ENCODE assay signal across 8 mouse cellular contexts in the genomic region with DNA sequence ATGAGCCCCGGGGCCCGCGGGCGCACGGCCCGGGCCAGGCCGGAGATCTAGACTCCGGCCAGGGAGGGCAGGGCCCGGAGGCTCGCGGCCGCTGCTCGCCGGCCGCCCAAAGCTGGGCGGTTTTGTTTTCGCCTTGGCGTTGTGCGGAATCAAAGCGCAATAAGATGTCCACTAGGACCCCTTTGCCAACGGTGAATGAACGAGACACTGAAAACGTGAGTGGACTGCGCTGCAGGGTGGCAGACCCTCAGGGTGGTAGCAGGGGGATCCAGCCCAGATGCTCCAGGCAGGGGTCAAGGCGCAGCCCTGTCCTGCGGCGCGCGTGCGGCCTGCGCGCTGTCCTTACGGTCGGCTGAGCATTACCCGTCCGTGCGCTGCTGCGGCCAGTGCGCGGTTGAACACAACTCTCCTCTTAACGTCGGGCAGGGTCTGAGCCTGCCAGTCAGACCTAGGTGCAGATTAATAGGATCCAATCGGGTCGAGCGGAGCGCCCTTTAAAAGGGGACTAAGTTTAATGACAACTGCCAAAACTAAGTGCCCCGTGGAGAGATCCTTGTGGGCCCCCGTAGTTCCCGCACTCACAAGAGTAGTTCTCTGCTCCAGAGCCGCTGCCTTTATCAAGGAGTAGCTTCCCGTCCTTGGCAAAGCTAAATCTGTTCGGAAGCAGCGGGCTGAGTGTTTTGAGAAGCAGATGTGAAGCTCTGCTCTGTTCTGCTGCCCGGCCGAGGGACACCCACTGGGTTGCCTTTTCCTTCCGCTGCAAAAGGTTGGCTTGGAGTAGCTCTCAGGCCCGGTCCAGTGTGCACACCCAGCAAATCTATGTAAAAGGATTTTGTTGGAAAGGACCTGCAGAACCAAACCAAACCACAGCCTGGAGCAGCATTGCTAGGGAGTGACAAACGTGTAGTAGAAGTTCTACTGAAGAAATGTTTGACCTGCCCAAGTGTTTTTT. TPM values are rescaled to one million over a fixed set of nuclear protein-coding genes. Genes with fewer than 3 reads are reported as not detected.
DNase-seq lines count a peak whose midpoint lies in the region; ATAC-seq and TF ChIP-seq lines count a peak whose summit lies in the region.

No protein-coding gene starts in this region.

- no peaks in the 10 kb centered on the region for H3K27me3 ChIP-seq in hindbrain, embryonic 15.5 days
- no peaks in the 10 kb centered on the region for H3K27me3 ChIP-seq in liver, embryonic 11.5 days (replicated peaks; ENCODE audit: control insufficient read depth, insufficient read depth, low read length)
- no peaks in the 10 kb centered on the region for H3K27me3 ChIP-seq in midbrain, embryonic 16.5 days (ENCODE audit: control insufficient read depth, insufficient read depth, low read depth, low read length)
- H3K27me3 ChIP-seq in spleen, adult 2 months (ENCODE audit: control insufficient read depth, insufficient read depth, low read length), result no peaks in the 10 kb centered on the region

- DNase-seq in frontal cortex, adult 2 months (ENCODE audit: extremely low spot score in 1 of 2, low spot score in 1 of 2), result no peak
- DNase-seq in cerebellum, adult 9-10 months, result peak; percentile 39
- peak; percentile 28 for DNase-seq in forelimb bud, embryonic 11.5 days (ENCODE audit: low read depth, low spot score)
- peak; percentile 60 for DNase-seq in liver, embryonic 11.5 days (ENCODE audit: low spot score)
- peak in 1 of 2 experiments; percentile 18 for DNase-seq in spleen, adult 2 months (ENCODE audit: low read depth in 1 of 2, low spot score in 2 of 2)

- peak overlapping the region; percentile 81 for H3K4me2 ChIP-seq in hindbrain, embryonic 15.5 days
- H3K4me2 ChIP-seq in liver, embryonic 11.5 days, result peak overlapping the region; percentile 91
- H3K4me2 ChIP-seq in midbrain, embryonic 16.5 days (ENCODE audit: low read length), result peak overlapping the region; percentile 97

- H3K9me3 ChIP-seq in hindbrain, embryonic 15.5 days, result no peaks in the 10 kb centered on the region
- no peaks in the 10 kb centered on the region for H3K9me3 ChIP-seq in liver, embryonic 11.5 days (ENCODE audit: control insufficient read depth, low read length)
- no peaks in the 10 kb centered on the region for H3K9me3 ChIP-seq in midbrain, embryonic 16.5 days (replicated peaks; ENCODE audit: control insufficient read depth, low read length, poor library complexity, severe bottlenecking)

- no peak for TF ChIP-seq CTCF in spleen, adult 2 months (IDR thresholded peaks at IDR 0.05; ENCODE audit: extremely low read depth, insufficient read depth, insufficient read length, insufficient replicate concordance)

- H3K27ac ChIP-seq in hindbrain, embryonic 15.5 days (replicated peaks), result peak overlapping the region; percentile 97
- peak overlapping the region; percentile 84 for H3K27ac ChIP-seq in liver, embryonic 11.5 days (ENCODE audit: low read depth, low read length)
- H3K27ac ChIP-seq in midbrain, embryonic 16.5 days (ENCODE audit: low read length), result peak overlapping the region; percentile 97
- peak overlapping the region; percentile 88 for H3K27ac ChIP-seq in spleen, adult 2 months (ENCODE audit: insufficient read depth, low read length)

- WGBS in hindbrain, embryonic 15.5 days, result under 1% methylated on average over 58 of the region's 58 CpGs
- WGBS in liver, embryonic 11.5 days, result under 1% methylated on average over 58 of the region's 58 CpGs
- under 1% methylated on average over 58 of the region's 58 CpGs for WGBS in midbrain, embryonic 16.5 days
- WGBS in spleen, adult 2 months, result under 1% methylated on average over 58 of the region's 58 CpGs

- H3K36me3 ChIP-seq in hindbrain, embryonic 15.5 days, result no peaks in the 10 kb centered on the region
- no peaks in the 10 kb centered on the region for H3K36me3 ChIP-seq in liver, embryonic 11.5 days (ENCODE audit: control insufficient read depth, insufficient read depth, low read length)
- H3K36me3 ChIP-seq in midbrain, embryonic 16.5 days (ENCODE audit: control insufficient read depth, insufficient read depth, low read length), result no peaks in the 10 kb centered on the region
- H3K36me3 ChIP-seq in spleen, adult 2 months (ENCODE audit: control insufficient read depth, insufficient read depth, low read length), result no peaks in the 10 kb centered on the region

- TF ChIP-seq POLR2A in spleen, adult 2 months (IDR thresholded peaks at IDR 0.05; ENCODE audit: low read depth, low read length), result no peak

- peaks cover 45% of the 10 kb centered on the region for H3K4me1 ChIP-seq in hindbrain, embryonic 15.5 days (replicated peaks)
- peaks cover 20% of the 10 kb centered on the region for H3K4me1 ChIP-seq in liver, embryonic 11.5 days (replicated peaks; ENCODE audit: control insufficient read depth, insufficient read depth, low read length)
- H3K4me1 ChIP-seq in midbrain, embryonic 16.5 days (ENCODE audit: control insufficient read depth, insufficient read depth, low read length), result peaks cover 28% of the 10 kb centered on the region
- H3K4me1 ChIP-seq in spleen, adult 2 months (ENCODE audit: control insufficient read depth, insufficient read depth, insufficient read length), result peaks cover 5% of the 10 kb centered on the region; the same call in 1 of the 2 replicates

- peak overlapping the region; percentile 99 for H3K9ac ChIP-seq in hindbrain, embryonic 15.5 days
- H3K9ac ChIP-seq in liver, embryonic 11.5 days (ENCODE audit: low read depth, low read length), result peak overlapping the region; percentile 93
- peak overlapping the region; percentile 99 for H3K9ac ChIP-seq in midbrain, embryonic 16.5 days (ENCODE audit: low read depth, low read length)

- peak overlapping the region; percentile 95 for H3K4me3 ChIP-seq in hindbrain, embryonic 15.5 days
- H3K4me3 ChIP-seq in liver, embryonic 11.5 days (ENCODE audit: low read depth, low read length), result peak overlapping the region; percentile 97
- H3K4me3 ChIP-seq in midbrain, embryonic 16.5 days (ENCODE audit: low read depth, low read length), result peak overlapping the region; percentile 98
- peak overlapping the region; percentile 92 for H3K4me3 ChIP-seq in spleen, adult 2 months (ENCODE audit: extremely low read depth, insufficient read depth, insufficient read length)

- ATAC-seq in frontal cortex, adult (ENCODE audit: low TSS enrichment), result peak; percentile 20; the same call in 1 of the 2 replicates
- peak; percentile 38; the same call in 1 of the 2 replicates for ATAC-seq in hindbrain, embryonic 15.5 days (ENCODE audit: low FRiP score, low read depth)
- ATAC-seq in liver, embryonic 11.5 days (replicated peaks; ENCODE audit: low FRiP score), result peak; percentile 47
- peak; percentile 28 for ATAC-seq in midbrain, embryonic 16.5 days

RNA-seq across cellular contexts. Expression of gene Mark3, which starts 0.8 kb away (rescaled TPM):
- polyA plus RNA-seq in frontal cortex, adult 2 months (2012; rRNA removed), result 78.7 and 81.9 TPM in 2 replicates
- 52.2 and 52.3 TPM in 2 replicates for polyA plus RNA-seq in hindbrain, embryonic 15.5 days (2015; fragmentation: Nextera tagmentation; extraction: Ambion mirVana)
- 36.9 and 38.6 TPM in 2 replicates for polyA plus RNA-seq in liver, embryonic 11.5 days (2014; fragmentation: Nextera tagmentation; extraction: Ambion mirVana)
- polyA plus RNA-seq in midbrain, embryonic 16.5 days (2015; fragmentation: Nextera tagmentation; extraction: Ambion mirVana), result 39.9 and 45.5 TPM in 2 replicates
- 19.8 and 21.4 TPM in 2 replicates for polyA plus RNA-seq in spleen, adult 2 months (2012; rRNA removed)

RNA-seq across cellular contexts. Expression of gene Eif5, which starts 37.3 kb away (rescaled TPM):
- 150 and 178 TPM in 2 replicates for polyA plus RNA-seq in frontal cortex, adult 2 months (2012; rRNA removed)
- polyA plus RNA-seq in hindbrain, embryonic 15.5 days (2015; fragmentation: Nextera tagmentation; extraction: Ambion mirVana), result 490 and 510 TPM in 2 replicates
- polyA plus RNA-seq in liver, embryonic 11.5 days (2014; fragmentation: Nextera tagmentation; extraction: Ambion mirVana), result 623 and 628 TPM in 2 replicates
- 502 and 561 TPM in 2 replicates for polyA plus RNA-seq in midbrain, embryonic 16.5 days (2015; fragmentation: Nextera tagmentation; extraction: Ambion mirVana)
- polyA plus RNA-seq in spleen, adult 2 months (2012; rRNA removed), result 72.9 and 100 TPM in 2 replicates

Comparison
In these comparisons a context has a peak if more than half of its experiments do, and no peak if none do; other contexts are left out.
1. DNase-seq: peak in cerebellum, adult 9-10 months (single experiment), forelimb bud, embryonic 11.5 days (single experiment) and liver, embryonic 11.5 days (single experiment); none in frontal cortex, adult 2 months (0 of 2).
2. Peak in every context shown above with its lines, with median percentiles within 50 percentile points of each other: ATAC-seq, H3K27ac ChIP-seq, H3K4me2 ChIP-seq, H3K4me3 ChIP-seq and H3K9ac ChIP-seq.